Mouse (Mus musculus): ENCODE results near the gene Gucd1.
"Not testable (repeated sequence)": the region's sequence is repeated elsewhere in the genome, so short reads cannot be mapped to it uniquely, and the experiment has no call there.

DNA sequence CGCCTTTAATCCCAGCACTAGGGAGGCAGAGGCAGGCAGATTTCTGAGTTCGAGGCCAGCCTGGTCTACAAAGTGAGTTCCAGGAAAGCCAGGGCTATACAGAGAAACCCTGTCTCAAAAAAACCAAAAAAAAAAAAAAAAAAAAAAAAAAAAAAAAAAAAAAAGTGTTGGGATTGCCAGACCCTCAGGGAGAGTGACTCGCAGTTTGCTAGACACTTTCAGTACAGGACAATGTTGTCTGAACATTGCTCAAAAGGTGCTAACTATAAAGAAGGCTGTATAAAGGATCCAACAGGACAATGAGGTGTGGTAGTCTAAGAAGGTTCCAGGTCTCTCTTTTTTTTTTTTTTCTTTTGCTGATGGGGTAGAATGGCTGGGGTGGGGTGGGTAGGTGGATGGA lies 11.8 kb downstream of the Gucd1 start:
- not testable (repeated sequence) for TF ChIP-seq CTCF (IDR thresholded peaks at IDR 0.05; ENCODE audit: low read depth, low read length); POLR2A (IDR thresholded peaks at IDR 0.05; ENCODE audit: extremely low read depth, insufficient read depth, low read length)

Measured in liver, adult 2 months (tissue).